Mouse (Mus musculus) fat pad, adult 2 months (tissue): ENCODE measurements around the gene Prkar2a.
"Not testable (repeated sequence)": the region's sequence is repeated elsewhere in the genome, so short reads cannot be mapped to it uniquely, and the experiment has no call there.

Source experiments
- DNase-seq: peaks from one replicate; pipeline ENCODE4 v3.0.0-alpha.2; 2011; ENCODE audit warnings: low read depth, low spot score; ENCODE audit errors: extremely low read depth

Gene Prkar2a

GRCm38 (mm10) chr9:108689106-108689505, at the start of gene Prkar2a:
TSS of gene Prkar2a (plus strand) at chr9:108689314.
- DNase-seq = no peak

- DNase-seq = no peak
Observed at GRCm38 (mm10) chr9:108639825-108640224, 49.3 kb upstream of the Prkar2a start.

GRCm38 (mm10) chr9:108648166-108648565, 40.9 kb upstream of the Prkar2a start:
- no peak for DNase-seq

- DNase-seq = no peak
Observed at GRCm38 (mm10) chr9:108648611-108649560, 40.2 kb upstream of the Prkar2a start, which contains the start of gene Arih2. TSS of gene Arih2 (minus strand) at chr9:108649386.

- DNase-seq = no peak
Observed at GRCm38 (mm10) chr9:108649561-108650440, 39.3 kb upstream of the Prkar2a start.

- DNase-seq = no peak
Observed at GRCm38 (mm10) chr9:108654566-108655464, 34.3 kb upstream of the Prkar2a start.

- not testable (repeated sequence) for DNase-seq
Observed at GRCm38 (mm10) chr9:108655865-108656264, 33.2 kb upstream of the Prkar2a start.

- DNase-seq = peak; percentile 42
Observed at GRCm38 (mm10) chr9:108661677-108662612, 27.2 kb upstream of the Prkar2a start, which contains the start of gene Slc25a20. TSS of gene Slc25a20 (plus strand) at chr9:108662088.

GRCm38 (mm10) chr9:108662660-108663059, 26.5 kb upstream of the Prkar2a start:
- DNase-seq = no peak

GRCm38 (mm10) chr9:108669875-108670274, 19.2 kb upstream of the Prkar2a start:
- no peak for DNase-seq

- no peak for DNase-seq
Observed at GRCm38 (mm10) chr9:108673151-108673550, 16.0 kb upstream of the Prkar2a start.

- no peak for DNase-seq
Observed at GRCm38 (mm10) chr9:108680026-108680425, 9.1 kb upstream of the Prkar2a start.

GRCm38 (mm10) chr9:108686475-108686887, 2.6 kb upstream of the Prkar2a start:
- DNase-seq = no peak

- DNase-seq = no peak
Observed at GRCm38 (mm10) chr9:108687181-108687580, 1.9 kb upstream of the Prkar2a start.

- no peak for DNase-seq
Observed at GRCm38 (mm10) chr9:108687686-108688085, 1.4 kb upstream of the Prkar2a start.

- DNase-seq = no peak
Observed at GRCm38 (mm10) chr9:108688451-108688850, 663 bp upstream of the Prkar2a start.

GRCm38 (mm10) chr9:108689993-108690392, 879 bp downstream of the Prkar2a start:
- DNase-seq = no peak

- no peak for DNase-seq
Observed at GRCm38 (mm10) chr9:108690914-108691313, 1.8 kb downstream of the Prkar2a start.

- DNase-seq = no peak
Observed at GRCm38 (mm10) chr9:108691371-108691770, 2.3 kb downstream of the Prkar2a start.
